Mouse (Mus musculus): ENCODE results near the gene Unc93b1. TPM values are rescaled to one million over a fixed set of nuclear protein-coding genes. Genes with fewer than 3 reads are reported as not detected.
"Not testable (repeated sequence)": the region's sequence is repeated elsewhere in the genome, so short reads cannot be mapped to it uniquely, and the experiment has no call there.

Gene Unc93b1
- total and polyA plus RNA-seq, 2 experiments from 2014 or later, result 10.8 to 13.2 TPM

GRCm38 (mm10) chr19:3967258-3967657 is 32.3 kb downstream of the Unc93b1 start:
- H3K4me3 ChIP-seq (ENCODE audit: low read depth, low read length), result no peak overlapping the region
- 69% methylated on average over 3 of the region's 3 CpGs for WGBS
- DNase-seq (no peak), ATAC-seq (no peak)
- H3K27me3 ChIP-seq (ENCODE audit: insufficient read depth, low read length), result no peaks in the 10 kb centered on the region
- no peak for TF ChIP-seq CTCF (IDR thresholded peaks at IDR 0.05; ENCODE audit: low read depth)
- H3K27ac ChIP-seq (ENCODE audit: low read depth, low read length), result no peak overlapping the region
- no peak overlapping the region for H3K9ac ChIP-seq
- H3K36me3 ChIP-seq (ENCODE audit: insufficient read depth), result no peaks in the 10 kb centered on the region
- no peaks in the 10 kb centered on the region for H3K4me1 ChIP-seq (ENCODE audit: insufficient read depth)
- no peak overlapping the region for H3K4me2 ChIP-seq (ENCODE audit: low read depth)
- no peaks in the 10 kb centered on the region for H3K9me3 ChIP-seq (ENCODE audit: low read length)

- Histone ChIP-seq H3K4me3 (ENCODE audit: low read depth, low read length) (no peak within 1 kb of the TSS), H3K4me2 (ENCODE audit: low read depth) (no peak within 1 kb of the TSS), H3K27ac (ENCODE audit: low read depth, low read length) (no peak within 1 kb of the TSS), H3K4me1 (ENCODE audit: insufficient read depth) (no peaks in the 10 kb centered on the region), H3K9me3 (ENCODE audit: low read length) (no peaks in the 10 kb centered on the region), H3K36me3 (ENCODE audit: insufficient read depth) (no peaks in the 10 kb centered on the region), H3K9ac (no peak within 1 kb of the TSS), H3K27me3 (ENCODE audit: insufficient read depth, low read length) (no peaks in the 10 kb centered on the region)
- WGBS, result 61% methylated on average over 9 of the region's 9 CpGs
- DNase-seq (no peak), ATAC-seq (no peak)
- TF ChIP-seq CTCF (IDR thresholded peaks at IDR 0.05; ENCODE audit: low read depth), result no peak
Measured at GRCm38 (mm10) chr19:3972229-3972628, 37.2 kb downstream of the Unc93b1 start, which contains the start of gene Aldh3b2. Gene Aldh3b2, plus strand, starts transcription at chr19:3972328.

- not testable (repeated sequence) for H3K27me3 ChIP-seq (ENCODE audit: insufficient read depth, low read length); DNase-seq; H3K4me2 ChIP-seq (ENCODE audit: low read depth); H3K9me3 ChIP-seq (ENCODE audit: low read length); H3K4me1 ChIP-seq (ENCODE audit: insufficient read depth); H3K36me3 ChIP-seq (ENCODE audit: insufficient read depth); H3K27ac ChIP-seq (ENCODE audit: low read depth, low read length); H3K9ac ChIP-seq; H3K4me3 ChIP-seq (ENCODE audit: low read depth, low read length)
- ATAC-seq, result peak; percentile 78
- 49% methylated on average over 6 of the region's 6 CpGs for WGBS
Measured at GRCm38 (mm10) chr19:3974608-3975007, 39.6 kb downstream of the Unc93b1 start.

GRCm38 (mm10) chr19:3975866-3976265 is 40.9 kb downstream of the Unc93b1 start:
- no peaks in the 10 kb centered on the region for H3K36me3 ChIP-seq (ENCODE audit: insufficient read depth)
- no peak for ATAC-seq
- no peak for TF ChIP-seq CTCF (IDR thresholded peaks at IDR 0.05; ENCODE audit: low read depth)
- H3K4me1 ChIP-seq (ENCODE audit: insufficient read depth), result no peaks in the 10 kb centered on the region
- no peak overlapping the region for H3K9ac ChIP-seq
- WGBS, result 75% methylated on average over 2 of the region's 2 CpGs
- H3K27me3 ChIP-seq (ENCODE audit: insufficient read depth, low read length), result no peaks in the 10 kb centered on the region
- H3K9me3 ChIP-seq (ENCODE audit: low read length), result no peaks in the 10 kb centered on the region
- H3K4me3 ChIP-seq (ENCODE audit: low read depth, low read length), result no peak overlapping the region
- no peak for DNase-seq
- no peak overlapping the region for H3K27ac ChIP-seq (ENCODE audit: low read depth, low read length)
- no peak overlapping the region for H3K4me2 ChIP-seq (ENCODE audit: low read depth)

- peak overlapping the region; percentile 40; the same call in 1 of the 2 replicates for H3K27ac ChIP-seq (ENCODE audit: low read depth, low read length)
- no peaks in the 10 kb centered on the region for H3K9me3 ChIP-seq (ENCODE audit: low read length)
- no peak overlapping the region for H3K4me2 ChIP-seq (ENCODE audit: low read depth)
- no peaks in the 10 kb centered on the region for H3K36me3 ChIP-seq (ENCODE audit: insufficient read depth)
- ATAC-seq (peak; percentile 94), DNase-seq (peak; percentile 88)
- H3K4me1 ChIP-seq (ENCODE audit: insufficient read depth), result no peaks in the 10 kb centered on the region
- 13% methylated on average over 4 of the region's 4 CpGs for WGBS
- peak; percentile 87 for TF ChIP-seq CTCF (IDR thresholded peaks at IDR 0.05; ENCODE audit: low read depth)
- no peak overlapping the region for H3K9ac ChIP-seq
- no peaks in the 10 kb centered on the region for H3K27me3 ChIP-seq (ENCODE audit: insufficient read depth, low read length)
- no peak overlapping the region for H3K4me3 ChIP-seq (ENCODE audit: low read depth, low read length)
Measured at GRCm38 (mm10) chr19:3980309-3980708, 45.3 kb downstream of the Unc93b1 start.

GRCm38 (mm10) chr19:3980917-3981316 is 45.9 kb downstream of the Unc93b1 start:
- no peak overlapping the region for H3K9ac ChIP-seq
- ATAC-seq (no peak), DNase-seq (no peak)
- no peak for TF ChIP-seq CTCF (IDR thresholded peaks at IDR 0.05; ENCODE audit: low read depth)
- no peak overlapping the region for H3K4me2 ChIP-seq (ENCODE audit: low read depth)
- no peaks in the 10 kb centered on the region for H3K27me3 ChIP-seq (ENCODE audit: insufficient read depth, low read length)
- H3K27ac ChIP-seq (ENCODE audit: low read depth, low read length), result no peak overlapping the region
- WGBS, result 79% methylated on average over 9 of the region's 9 CpGs
- H3K9me3 ChIP-seq (ENCODE audit: low read length), result no peaks in the 10 kb centered on the region
- H3K4me1 ChIP-seq (ENCODE audit: insufficient read depth), result no peaks in the 10 kb centered on the region
- no peak overlapping the region for H3K4me3 ChIP-seq (ENCODE audit: low read depth, low read length)
- no peaks in the 10 kb centered on the region for H3K36me3 ChIP-seq (ENCODE audit: insufficient read depth)

GRCm38 (mm10) chr19:3983527-3984200 is 48.7 kb downstream of the Unc93b1 start:
- Histone ChIP-seq H3K9ac (no peak overlapping the region), H3K9me3 (ENCODE audit: low read length) (no peaks in the 10 kb centered on the region), H3K27me3 (ENCODE audit: insufficient read depth, low read length) (no peaks in the 10 kb centered on the region), H3K4me2 (ENCODE audit: low read depth) (no peak overlapping the region), H3K4me3 (ENCODE audit: low read depth, low read length) (no peak overlapping the region), H3K27ac (ENCODE audit: low read depth, low read length) (no peak overlapping the region), H3K4me1 (ENCODE audit: insufficient read depth) (no peaks in the 10 kb centered on the region), H3K36me3 (ENCODE audit: insufficient read depth) (no peaks in the 10 kb centered on the region)
- 35% methylated on average over 9 of the region's 9 CpGs for WGBS
- ATAC-seq (no peak), DNase-seq (no peak)
- TF ChIP-seq CTCF (IDR thresholded peaks at IDR 0.05; ENCODE audit: low read depth), result no peak

Measured in forebrain, postnatal 0 days (tissue).